Mouse (Mus musculus) embryonic facial prominence, embryonic 15.5 days (tissue): ENCODE data around the gene Lsm4. TPM values are rescaled to one million over a fixed set of nuclear protein-coding genes. Genes with fewer than 3 reads are reported as not detected.

Experiments
- ATAC-seq: fragments of 200-750 bp; cut with Nextera tagmentation; 2 replicates; pipeline ENCODE4 v1.8.0; 2017; ENCODE audit warnings: low read depth, moderate TSS enrichment; ENCODE audit not compliant: insufficient number of reproducible peaks, low FRiP score, low TSS enrichment
- H3K27ac ChIP-seq: fragments of 300-500 bp; sonication (generic); replicated peaks from 2 replicates; pipeline ENCODE4 v1.5.1; 2015; ENCODE audit warnings: mild to moderate bottlenecking, inconsistent platforms
- H3K27me3 ChIP-seq: fragments of 300-500 bp; sonication (generic); 2 replicates; pipeline ENCODE4 v1.6.1; 2015; ENCODE audit warnings: inconsistent platforms
- H3K36me3 ChIP-seq: fragments of 300-500 bp; sonication (generic); 2 replicates; pipeline ENCODE4 v1.6.1; 2015; ENCODE audit warnings: mild to moderate bottlenecking, inconsistent platforms
- H3K4me1 ChIP-seq: fragments of 300-500 bp; sonication (generic); 2 replicates; pipeline ENCODE4 v1.6.1; 2015; ENCODE audit warnings: inconsistent platforms
- H3K4me2 ChIP-seq: fragments of 300-500 bp; sonication (generic); replicated peaks from 2 replicates; pipeline ENCODE4 v1.6.1; 2015; ENCODE audit warnings: mild to moderate bottlenecking, inconsistent platforms
- H3K4me3 ChIP-seq: fragments of 300-500 bp; sonication (generic); replicated peaks from 2 replicates; pipeline ENCODE4 v1.5.1; 2015; ENCODE audit warnings: mild to moderate bottlenecking, inconsistent platforms
- H3K9ac ChIP-seq: fragments of 300-500 bp; sonication (generic); 2 replicates; pipeline ENCODE4 v1.6.1; 2015; ENCODE audit warnings: inconsistent platforms
- H3K9me3 ChIP-seq: fragments of 300-500 bp; sonication (generic); replicated peaks from 2 replicates; pipeline ENCODE4 v1.6.1; 2016; ENCODE audit warnings: inconsistent platforms
- WGBS: fragments of 180-500 bp; shearing (Covaris S2); methylation state at CpG from one replicate; pipeline ENCODE4 v1.1.7; 2015; 5-methylcytosine and 5-hydroxymethylcytosine counted together
- polyA plus RNA-seq: library from polyadenylated mRNA; unstranded; fragments of >200 nt; fragmentation: Nextera tagmentation; extraction: Ambion mirVana; gene quantifications from 2 replicates; pipeline ENCODE4 v1.2.1, GENCODE M21; 2015

Gene Lsm4
- polyA plus RNA-seq, 1 experiment from 2014 or later, result 243 TPM

GRCm38 (mm10) chr8:70636838-70637237, 36.2 kb upstream of the Lsm4 start:
- Histone ChIP-seq H3K4me1 (peaks cover 11% of the 10 kb centered on the region; the same call in 1 of the 2 replicates), H3K9ac (no peak overlapping the region), H3K4me2 (no peak overlapping the region), H3K27me3 (no peaks in the 10 kb centered on the region), H3K9me3 (no peaks in the 10 kb centered on the region), H3K4me3 (no peak overlapping the region), H3K27ac (no peak overlapping the region), H3K36me3 (no peaks in the 10 kb centered on the region)
- WGBS, result 57% methylated on average over 8 of the region's 8 CpGs
- ATAC-seq, result no peak

- Histone ChIP-seq H3K36me3 (no peaks in the 10 kb centered on the region), H3K27ac (no peak overlapping the region), H3K27me3 (no peaks in the 10 kb centered on the region), H3K4me2 (no peak overlapping the region), H3K9me3 (no peaks in the 10 kb centered on the region), H3K4me1 (peaks cover 8% of the 10 kb centered on the region; the same call in 1 of the 2 replicates), H3K9ac (no peak overlapping the region), H3K4me3 (no peak overlapping the region)
- ATAC-seq, result no peak
- WGBS, result 76% methylated on average over 9 of the region's 9 CpGs
These were observed 34.3 kb upstream of the Lsm4 start for GRCm38 (mm10) chr8:70638752-70639151.

- no peak overlapping the region for H3K4me3 ChIP-seq
- H3K27ac ChIP-seq, result no peak overlapping the region
- H3K27me3 ChIP-seq, result no peaks in the 10 kb centered on the region
- H3K4me1 ChIP-seq, result peaks cover 17% of the 10 kb centered on the region
- H3K9me3 ChIP-seq, result no peaks in the 10 kb centered on the region
- no peak overlapping the region for H3K4me2 ChIP-seq
- no peak for ATAC-seq
- H3K36me3 ChIP-seq, result no peaks in the 10 kb centered on the region
- no peak overlapping the region for H3K9ac ChIP-seq
- 52% methylated on average over 3 of the region's 3 CpGs for WGBS
These were observed 30.0 kb upstream of the Lsm4 start for GRCm38 (mm10) chr8:70643019-70643418.

GRCm38 (mm10) chr8:70644065-70644464, 29.0 kb upstream of the Lsm4 start:
- Histone ChIP-seq H3K4me2 (no peak overlapping the region), H3K27ac (no peak overlapping the region), H3K27me3 (no peaks in the 10 kb centered on the region), H3K4me1 (peaks cover 18% of the 10 kb centered on the region), H3K36me3 (no peaks in the 10 kb centered on the region), H3K9me3 (no peaks in the 10 kb centered on the region), H3K9ac (no peak overlapping the region), H3K4me3 (no peak overlapping the region)
- 82% methylated on average over 2 of the region's 2 CpGs for WGBS
- no peak for ATAC-seq

- 58% methylated on average over 17 of the region's 17 CpGs for WGBS
- Histone ChIP-seq H3K4me3 (no peak overlapping the region), H3K4me1 (peaks cover 26% of the 10 kb centered on the region), H3K36me3 (peaks cover 7% of the 10 kb centered on the region; the same call in 1 of the 2 replicates), H3K27me3 (no peaks in the 10 kb centered on the region), H3K9ac (no peak overlapping the region), H3K4me2 (no peak overlapping the region), H3K9me3 (no peaks in the 10 kb centered on the region), H3K27ac (no peak overlapping the region)
- no peak for ATAC-seq
These were observed 27.4 kb upstream of the Lsm4 start for GRCm38 (mm10) chr8:70645501-70646224.

GRCm38 (mm10) chr8:70646369-70646768, 26.7 kb upstream of the Lsm4 start:
- no peak overlapping the region for H3K27ac ChIP-seq
- H3K27me3 ChIP-seq, result no peaks in the 10 kb centered on the region
- 73% methylated on average over 6 of the region's 6 CpGs for WGBS
- H3K9ac ChIP-seq, result no peak overlapping the region
- no peak for ATAC-seq
- H3K4me3 ChIP-seq, result no peak overlapping the region
- peaks cover 14% of the 10 kb centered on the region; the same call in 1 of the 2 replicates for H3K36me3 ChIP-seq
- no peaks in the 10 kb centered on the region for H3K9me3 ChIP-seq
- peaks cover 26% of the 10 kb centered on the region for H3K4me1 ChIP-seq
- no peak overlapping the region for H3K4me2 ChIP-seq

- H3K4me2 ChIP-seq, result no peak overlapping the region
- peaks cover 17% of the 10 kb centered on the region for H3K36me3 ChIP-seq
- H3K4me3 ChIP-seq, result no peak overlapping the region
- H3K27ac ChIP-seq, result no peak overlapping the region
- no peak overlapping the region for H3K9ac ChIP-seq
- ATAC-seq, result no peak
- H3K27me3 ChIP-seq, result no peaks in the 10 kb centered on the region
- peaks cover 26% of the 10 kb centered on the region for H3K4me1 ChIP-seq
- H3K9me3 ChIP-seq, result no peaks in the 10 kb centered on the region
These were observed 26.3 kb upstream of the Lsm4 start for GRCm38 (mm10) chr8:70646775-70647174.

- no peaks in the 10 kb centered on the region for H3K27me3 ChIP-seq
- no peak overlapping the region for H3K4me2 ChIP-seq
- no peaks in the 10 kb centered on the region for H3K9me3 ChIP-seq
- H3K4me3 ChIP-seq, result no peak overlapping the region
- H3K4me1 ChIP-seq, result peaks cover 26% of the 10 kb centered on the region
- ATAC-seq, result no peak
- H3K9ac ChIP-seq, result no peak overlapping the region
- H3K36me3 ChIP-seq, result peaks cover 24% of the 10 kb centered on the region
- WGBS, result 48% methylated on average over 8 of the region's 8 CpGs
- H3K27ac ChIP-seq, result no peak overlapping the region
These were observed 25.5 kb upstream of the Lsm4 start for GRCm38 (mm10) chr8:70647343-70648163.

- Histone ChIP-seq H3K27ac (no peak overlapping the region), H3K36me3 (peaks cover 24% of the 10 kb centered on the region), H3K4me1 (peaks cover 26% of the 10 kb centered on the region), H3K9me3 (no peaks in the 10 kb centered on the region), H3K9ac (no peak overlapping the region), H3K4me2 (no peak overlapping the region), H3K27me3 (no peaks in the 10 kb centered on the region), H3K4me3 (no peak overlapping the region)
- no peak for ATAC-seq
- 15% methylated on average over 1 of the region's 1 CpGs for WGBS
These were observed 24.9 kb upstream of the Lsm4 start for GRCm38 (mm10) chr8:70648164-70648442.

- no peak overlapping the region for H3K4me2 ChIP-seq
- no peak overlapping the region for H3K4me3 ChIP-seq
- no peak for ATAC-seq
- peaks cover 26% of the 10 kb centered on the region for H3K4me1 ChIP-seq
- H3K9ac ChIP-seq, result no peak overlapping the region
- H3K27me3 ChIP-seq, result no peaks in the 10 kb centered on the region
- WGBS, result 44% methylated on average over 3 of the region's 3 CpGs
- H3K36me3 ChIP-seq, result peaks cover 28% of the 10 kb centered on the region
- peak overlapping the region; percentile 7; the same call in 1 of the 2 replicates for H3K27ac ChIP-seq
- H3K9me3 ChIP-seq, result no peaks in the 10 kb centered on the region
These were observed 24.1 kb upstream of the Lsm4 start for GRCm38 (mm10) chr8:70648921-70649320.

GRCm38 (mm10) chr8:70649324-70649723, 23.7 kb upstream of the Lsm4 start:
- WGBS, result 49% methylated on average over 4 of the region's 4 CpGs
- peaks cover 28% of the 10 kb centered on the region for H3K36me3 ChIP-seq
- H3K4me3 ChIP-seq, result no peak overlapping the region
- H3K4me1 ChIP-seq, result peaks cover 26% of the 10 kb centered on the region
- peak; percentile 43; the same call in 1 of the 2 replicates for ATAC-seq
- H3K4me2 ChIP-seq, result no peak overlapping the region
- no peaks in the 10 kb centered on the region for H3K9me3 ChIP-seq
- H3K27ac ChIP-seq, result peak overlapping the region; percentile 60
- no peaks in the 10 kb centered on the region for H3K27me3 ChIP-seq
- no peak overlapping the region for H3K9ac ChIP-seq
